Mouse (Mus musculus): Measurements from ENCODE around the gene Zmynd10.

The Zmynd10 gene

GRCm38 (mm10) chr9:107540420-107540819 is 6.7 kb upstream of the Zmynd10 start:
- DNase-seq (ENCODE audit: low read depth, low spot score) = no peak

- DNase-seq (ENCODE audit: low read depth, low spot score) = no peak
These were observed 6.1 kb upstream of the Zmynd10 start for GRCm38 (mm10) chr9:107541005-107541404.

- peak; percentile 86 for DNase-seq (ENCODE audit: low read depth, low spot score)
These were observed 5.4 kb upstream of the Zmynd10 start, which contains the start of the genes Cyb561d2 and Nprl2 for GRCm38 (mm10) chr9:107541474-107542351. TSS of gene Cyb561d2 (minus strand) at chr9:107542193. TSS of gene Nprl2 (plus strand) at chr9:107542226.

GRCm38 (mm10) chr9:107542352-107542686 is 4.8 kb upstream of the Zmynd10 start:
- no peak for DNase-seq (ENCODE audit: low read depth, low spot score)

DNA sequence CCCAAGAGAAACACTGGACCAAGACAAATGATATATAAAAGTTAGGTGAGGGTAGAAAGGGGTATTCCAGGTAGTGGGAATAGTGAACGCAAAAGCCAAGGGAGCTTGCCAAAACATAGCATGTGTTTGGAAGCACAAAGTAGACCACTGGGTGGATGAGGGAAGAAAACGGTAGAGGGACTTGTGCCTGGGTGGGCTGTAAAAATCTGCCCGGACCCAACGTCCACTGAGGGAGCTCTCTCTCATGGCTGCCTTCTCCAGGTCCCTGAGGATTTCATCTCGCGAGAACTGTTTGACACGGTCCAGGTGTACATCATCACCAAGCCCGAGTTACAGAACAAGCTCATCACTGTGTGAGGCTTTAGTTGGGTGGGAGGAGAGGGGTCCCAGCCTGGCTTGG is 4.4 kb upstream of the Zmynd10 start:
- DNase-seq (ENCODE audit: low read depth, low spot score) = no peak

DNA sequence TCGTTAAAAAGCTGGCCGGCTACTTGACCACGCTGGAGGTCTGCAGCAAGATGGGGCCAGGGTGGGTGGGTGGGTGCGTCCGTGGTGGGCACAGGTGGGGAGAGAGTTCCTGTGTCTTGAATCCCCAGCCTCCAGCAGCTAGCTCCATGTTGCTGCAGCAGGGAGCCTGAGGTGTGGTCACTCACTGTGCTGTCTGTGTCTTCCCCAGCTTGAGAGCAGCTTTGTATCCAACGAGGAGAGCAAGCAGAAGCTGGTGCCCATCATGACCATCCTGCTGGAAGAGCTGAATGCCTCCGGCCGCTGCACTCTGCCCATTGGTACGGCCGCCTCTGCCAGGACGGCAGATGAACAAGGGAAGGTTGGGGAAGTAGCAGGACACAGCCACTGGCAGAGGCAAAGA is 3.8 kb upstream of the Zmynd10 start:
- DNase-seq (ENCODE audit: low read depth, low spot score) = no peak

- no peak for DNase-seq (ENCODE audit: low read depth, low spot score)
These were observed 2.9 kb upstream of the Zmynd10 start for GRCm38 (mm10) chr9:107544196-107544700.

DNA sequence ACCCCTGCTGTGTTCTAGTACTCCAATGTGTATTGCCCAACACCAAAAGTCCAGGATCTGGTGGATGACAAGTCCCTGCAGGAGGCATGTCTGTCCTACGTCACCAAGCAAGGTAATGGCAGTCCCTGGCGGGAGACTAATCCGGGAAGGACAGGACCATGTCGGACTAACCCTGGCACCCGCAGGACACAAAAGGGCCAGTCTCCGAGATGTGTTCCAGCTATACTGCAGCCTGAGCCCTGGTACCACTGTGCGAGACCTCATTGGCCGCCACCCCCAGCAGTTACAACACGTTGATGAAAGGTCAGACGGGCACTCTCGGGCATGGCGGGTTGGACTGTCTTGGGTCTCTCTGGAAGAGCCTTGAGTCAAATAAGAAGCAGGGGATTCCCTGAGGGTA is 2.4 kb upstream of the Zmynd10 start:
- no peak for DNase-seq (ENCODE audit: low read depth, low spot score)

GRCm38 (mm10) chr9:107545199-107545598 is 1.9 kb upstream of the Zmynd10 start:
- DNase-seq (ENCODE audit: low read depth, low spot score) = no peak

DNA sequence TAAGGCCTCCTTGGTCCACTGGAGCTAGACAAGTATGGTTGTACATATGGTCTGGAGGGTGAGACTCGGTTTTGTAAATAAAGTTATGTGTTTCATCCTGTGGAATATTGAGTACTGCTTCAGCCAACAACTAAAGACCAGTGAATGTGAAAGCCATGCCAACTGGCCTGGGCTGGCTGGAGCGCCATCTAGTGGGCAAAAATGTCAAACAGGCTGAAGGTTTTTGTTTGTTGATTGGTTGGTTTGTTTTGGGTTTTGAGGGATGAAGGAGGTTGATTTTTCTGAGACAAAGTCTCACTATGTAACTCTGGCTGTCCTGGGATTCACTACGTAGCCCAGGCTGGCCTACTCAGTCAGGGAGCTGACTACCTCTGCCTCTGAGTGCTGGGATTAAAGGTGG is 1.5 kb upstream of the Zmynd10 start:
- no peak for DNase-seq (ENCODE audit: low read depth, low spot score)

- no peak for DNase-seq (ENCODE audit: low read depth, low spot score)
These were observed 859 bp downstream of the Zmynd10 start for GRCm38 (mm10) chr9:107547957-107548356.

DNA sequence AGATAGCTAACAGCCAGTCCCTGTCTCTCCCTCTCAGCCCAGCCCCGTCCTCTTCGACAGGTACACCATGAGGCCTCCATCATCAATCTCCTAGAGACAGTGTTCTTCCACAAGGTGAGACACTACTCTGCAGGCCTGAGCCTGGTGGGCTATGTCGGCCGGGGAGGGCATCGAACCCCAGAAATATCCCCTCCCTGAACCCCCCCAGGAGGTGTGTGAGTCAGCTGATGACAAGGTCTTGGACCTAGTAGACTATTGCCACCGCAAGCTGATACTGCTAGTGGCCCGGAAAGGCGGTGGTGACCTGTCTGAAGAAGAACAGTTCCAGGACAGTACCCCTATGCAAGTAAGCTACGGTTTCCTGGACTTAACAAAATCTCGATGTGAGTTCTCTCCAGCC is 1.7 kb downstream of the Zmynd10 start:
- DNase-seq (ENCODE audit: low read depth, low spot score) = no peak

DNA sequence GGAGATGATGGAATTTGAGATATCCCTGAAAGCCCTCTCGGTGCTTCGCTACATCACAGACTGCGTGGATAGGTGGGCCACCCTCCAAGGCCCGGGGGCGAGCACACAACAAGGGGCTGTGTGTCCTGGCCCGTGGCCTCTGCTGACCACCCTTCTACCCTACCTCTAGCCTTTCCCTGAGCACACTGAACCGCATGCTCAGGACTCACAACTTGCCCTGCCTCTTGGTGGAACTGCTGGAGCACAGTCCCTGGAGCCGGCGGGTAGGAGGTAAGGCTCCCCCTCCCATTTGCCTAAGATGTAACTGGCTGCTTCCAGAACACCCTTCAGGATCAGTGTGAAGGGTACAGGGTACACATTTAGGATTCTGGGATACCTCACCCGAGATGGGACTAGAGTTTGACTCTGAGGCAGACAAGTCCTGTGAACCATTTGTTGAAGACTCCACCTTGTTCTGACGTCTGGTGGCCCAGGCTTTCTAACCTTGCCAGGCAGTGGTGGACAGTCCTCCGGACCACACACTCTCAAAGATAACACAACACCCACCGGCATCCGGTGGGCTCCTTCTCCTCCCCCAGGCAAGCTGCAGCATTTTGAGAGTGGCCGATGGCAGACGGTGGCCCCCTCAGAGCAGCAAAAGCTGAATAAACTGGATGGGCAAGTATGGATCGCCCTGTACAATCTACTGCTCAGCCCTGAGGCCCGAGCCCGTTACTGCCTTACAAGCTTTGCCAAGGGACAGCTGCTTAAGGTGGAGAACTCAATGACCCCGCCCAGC is 2.4 kb downstream of the Zmynd10 start:
- no peak for DNase-seq (ENCODE audit: low read depth, low spot score)

DNA sequence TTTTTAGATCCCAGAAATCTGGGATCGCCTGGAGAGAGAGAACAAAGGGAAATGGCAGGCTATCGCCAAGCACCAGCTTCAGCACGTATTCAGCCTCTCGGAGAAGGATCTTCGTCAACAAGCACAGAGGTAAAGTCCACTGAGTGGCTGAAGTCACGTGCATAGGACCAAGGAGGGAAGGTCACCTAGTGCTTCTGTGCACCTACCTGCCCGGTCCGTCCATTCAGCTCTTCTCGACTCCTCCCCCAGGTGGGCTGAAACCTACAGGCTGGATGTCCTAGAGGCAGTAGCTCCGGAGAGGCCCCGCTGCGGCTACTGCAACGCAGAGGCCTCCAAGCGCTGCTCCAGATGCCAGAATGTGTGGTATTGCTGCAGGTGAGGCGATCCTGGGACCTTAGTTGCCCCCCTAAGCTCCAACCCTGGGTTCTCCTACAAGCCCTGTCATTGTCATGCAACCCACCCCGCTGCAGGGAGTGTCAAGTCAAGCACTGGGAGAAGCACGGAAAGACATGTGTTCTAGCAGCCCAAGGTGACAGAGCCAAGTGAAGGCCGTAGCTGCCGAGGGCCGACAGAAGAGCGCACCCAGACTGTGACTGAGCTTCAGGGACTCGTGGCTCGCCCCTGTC is 3.5 kb downstream of the Zmynd10 start:
- DNase-seq (ENCODE audit: low read depth, low spot score) = no peak

DNA sequence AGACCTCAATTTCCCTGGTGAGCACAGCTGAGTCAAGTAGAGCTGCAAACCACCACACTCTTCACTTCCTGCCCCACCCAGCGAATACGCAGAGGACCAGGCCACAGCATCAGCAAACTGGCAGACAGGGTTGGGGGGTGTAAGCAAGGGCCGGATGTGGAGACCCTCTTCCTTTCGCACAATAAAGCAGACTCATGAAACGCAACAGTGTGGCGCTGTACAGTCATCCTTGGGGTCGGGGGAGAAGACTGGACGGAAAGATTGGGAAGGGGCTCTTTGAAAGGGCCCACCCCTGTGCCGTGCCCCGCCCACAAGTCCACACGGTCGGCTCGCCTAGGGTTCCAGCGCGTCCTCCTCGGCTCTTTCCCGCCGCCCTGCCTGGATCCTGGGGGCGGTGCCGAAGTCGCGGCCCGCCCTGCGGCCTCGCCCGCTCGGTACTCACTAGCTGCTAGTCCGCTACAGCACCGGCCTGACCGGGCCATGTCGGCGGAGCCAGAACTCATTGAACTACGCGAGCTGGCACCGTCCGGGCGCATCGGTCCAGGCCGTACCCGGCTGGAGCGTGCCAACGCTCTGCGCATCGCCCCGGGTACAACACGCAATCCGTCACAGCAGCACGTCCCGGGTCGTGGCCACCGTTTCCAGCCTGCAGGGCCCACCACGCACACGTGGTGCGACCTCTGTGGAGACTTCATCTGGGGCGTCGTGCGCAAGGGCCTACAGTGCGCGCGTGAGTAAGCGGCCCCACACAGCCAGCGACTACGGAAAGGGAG is 4.2 kb downstream of the Zmynd10 start, which contains the start of gene Rassf1:
TSS of gene Rassf1 (plus strand) at position 439 of the 773 bp plus-strand sequence.
- no peak for DNase-seq (ENCODE audit: low read depth, low spot score)

GRCm38 (mm10) chr9:107551890-107552355 is 4.8 kb downstream of the Zmynd10 start:
- no peak for DNase-seq (ENCODE audit: low read depth, low spot score)

DNA sequence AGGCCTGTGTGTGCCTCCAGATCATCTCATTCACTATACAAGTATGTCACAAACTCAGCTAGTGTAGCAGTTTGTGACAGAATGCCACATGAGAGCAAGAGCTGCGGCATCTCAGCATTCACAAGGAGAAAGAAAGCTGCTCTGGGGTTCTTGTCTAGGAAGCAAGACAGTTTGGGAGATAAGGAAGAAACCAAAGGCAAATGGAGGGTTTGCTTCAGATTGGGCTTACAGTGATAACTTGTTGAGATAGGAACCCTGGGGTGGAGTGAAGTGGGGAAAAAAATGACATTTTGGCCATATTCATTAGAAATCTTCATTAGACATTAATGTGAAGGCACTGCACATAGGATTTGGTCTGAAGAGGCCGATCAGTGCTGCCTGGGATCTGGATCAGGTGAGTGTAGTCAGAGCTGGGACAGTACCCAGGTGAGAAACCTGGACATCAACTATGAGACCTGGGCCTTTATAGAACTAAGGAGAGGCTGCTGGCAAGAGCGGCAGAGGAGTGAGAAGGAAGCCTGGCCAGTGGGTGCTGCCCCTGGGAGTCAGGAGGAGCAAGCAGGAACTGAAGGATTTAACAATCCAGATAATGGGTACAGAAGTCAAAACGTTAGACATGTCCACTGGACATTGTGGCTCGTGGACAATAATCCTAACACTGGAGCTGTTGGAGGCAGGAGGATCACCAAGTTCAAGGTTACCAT is 5.7 kb downstream of the Zmynd10 start:
- DNase-seq (ENCODE audit: low read depth, low spot score) = no peak

DNA sequence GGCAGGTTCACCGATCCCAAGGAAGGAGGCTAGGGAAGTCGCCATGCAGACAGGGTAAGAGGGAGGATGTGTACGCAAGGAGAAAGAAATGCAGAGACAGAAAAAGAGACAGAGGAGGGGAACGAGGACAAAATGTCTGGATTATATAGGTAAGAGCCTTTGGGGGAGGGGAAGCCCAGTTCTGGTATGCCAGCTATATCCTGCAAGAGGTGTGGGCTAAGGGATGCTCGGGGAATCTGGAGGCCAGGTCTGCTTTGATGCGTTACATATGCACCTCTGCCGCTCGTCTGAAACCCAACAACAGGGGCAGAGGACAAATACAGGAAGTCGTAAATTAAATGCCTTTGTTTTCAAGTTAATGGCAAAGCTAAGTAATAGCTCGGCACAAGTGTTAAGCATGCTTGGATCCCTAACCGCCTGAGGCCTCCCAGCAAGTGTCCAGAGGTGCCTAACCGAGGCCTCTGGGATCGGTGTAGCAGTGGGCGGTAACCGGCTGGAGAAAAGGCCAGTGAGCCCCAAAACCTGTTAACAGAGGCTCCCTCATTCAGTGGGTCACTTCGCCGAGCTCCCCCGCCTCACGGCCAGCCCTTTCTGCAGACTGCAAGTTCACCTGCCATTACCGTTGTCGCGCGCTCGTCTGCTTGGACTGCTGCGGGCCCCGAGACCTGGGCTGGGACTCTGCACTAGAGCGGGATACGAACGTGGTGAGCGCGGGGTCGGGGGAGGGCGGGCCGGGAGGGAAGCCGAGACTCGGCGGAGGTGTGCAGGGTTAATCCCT is 6.6 kb downstream of the Zmynd10 start:
- DNase-seq (ENCODE audit: low read depth, low spot score) = no peak

DNA sequence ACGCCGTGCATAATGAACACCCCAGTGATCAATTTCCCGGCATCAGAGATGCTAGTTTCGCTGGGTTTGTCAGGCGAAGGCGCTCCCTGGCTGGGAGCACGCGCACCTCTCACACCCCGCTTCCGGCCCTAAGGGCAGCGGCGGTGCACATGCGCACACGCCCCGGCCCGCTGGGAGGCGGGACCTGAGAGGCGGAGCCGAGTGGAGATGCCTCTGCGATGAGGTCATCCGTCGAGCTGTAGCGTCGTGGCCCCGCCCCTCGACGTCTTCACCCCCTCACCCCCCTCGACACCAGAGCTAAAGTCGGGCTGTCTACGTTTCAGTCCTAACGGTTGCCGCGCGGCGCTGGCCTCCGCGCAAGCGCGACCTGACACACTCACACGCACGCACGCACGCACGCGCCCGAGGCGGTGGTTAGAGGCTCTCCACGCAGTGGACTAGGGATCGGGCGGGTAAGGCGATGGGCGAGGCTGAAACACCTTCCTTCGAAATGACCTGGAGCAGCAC is 7.3 kb downstream of the Zmynd10 start:
- peak; percentile 96 for DNase-seq (ENCODE audit: low read depth, low spot score)
